Mouse (Mus musculus): ENCODE results near the gene Gm10320. TPM values are rescaled to one million over a fixed set of nuclear protein-coding genes. Genes with fewer than 3 reads are reported as not detected.

Gm10320 gene
- polyA plus RNA-seq, 1 experiment from 2014 or later: 1.3 TPM

GRCm38 (mm10) chr13:98506496-98506895 lies 14.7 kb upstream of the Gm10320 start:
- no peak overlapping the region for H3K9ac ChIP-seq (ENCODE audit: low read length)
- H3K9me3 ChIP-seq (ENCODE audit: control insufficient read depth, low read length): no peaks in the 10 kb centered on the region
- no peak overlapping the region for H3K27ac ChIP-seq (ENCODE audit: low read depth)
- peaks cover 67% of the 10 kb centered on the region for H3K27me3 ChIP-seq (replicated peaks; ENCODE audit: control insufficient read depth, insufficient read depth, low read length)
- no peak overlapping the region for H3K4me2 ChIP-seq (ENCODE audit: low read length)
- DNase-seq (ENCODE audit: low spot score) (no peak), ATAC-seq (replicated peaks; ENCODE audit: low FRiP score, low TSS enrichment, low read depth) (no peak)
- no peak overlapping the region for H3K4me3 ChIP-seq (ENCODE audit: low read depth, low read length)
- WGBS: 23% methylated on average over 4 of the region's 4 CpGs
- no peaks in the 10 kb centered on the region for H3K36me3 ChIP-seq (ENCODE audit: control insufficient read depth, insufficient read depth, low read length)
- peaks cover 22% of the 10 kb centered on the region for H3K4me1 ChIP-seq (replicated peaks; ENCODE audit: control insufficient read depth, insufficient read depth, low read length)

GRCm38 (mm10) chr13:98505989-98506388 lies 14.2 kb upstream of the Gm10320 start:
- Histone ChIP-seq H3K4me3 (ENCODE audit: low read depth, low read length) (no peak overlapping the region), H3K9me3 (ENCODE audit: control insufficient read depth, low read length) (no peaks in the 10 kb centered on the region), H3K4me1 (replicated peaks; ENCODE audit: control insufficient read depth, insufficient read depth, low read length) (peaks cover 22% of the 10 kb centered on the region), H3K4me2 (ENCODE audit: low read length) (no peak overlapping the region), H3K27ac (ENCODE audit: low read depth) (no peak overlapping the region), H3K36me3 (ENCODE audit: control insufficient read depth, insufficient read depth, low read length) (no peaks in the 10 kb centered on the region), H3K27me3 (replicated peaks; ENCODE audit: control insufficient read depth, insufficient read depth, low read length) (peaks cover 73% of the 10 kb centered on the region), H3K9ac (ENCODE audit: low read length) (no peak overlapping the region)
- ATAC-seq (replicated peaks; ENCODE audit: low FRiP score, low TSS enrichment, low read depth) (no peak), DNase-seq (ENCODE audit: low spot score) (no peak)
- 29% methylated on average over 6 of the region's 6 CpGs for WGBS

DNA sequence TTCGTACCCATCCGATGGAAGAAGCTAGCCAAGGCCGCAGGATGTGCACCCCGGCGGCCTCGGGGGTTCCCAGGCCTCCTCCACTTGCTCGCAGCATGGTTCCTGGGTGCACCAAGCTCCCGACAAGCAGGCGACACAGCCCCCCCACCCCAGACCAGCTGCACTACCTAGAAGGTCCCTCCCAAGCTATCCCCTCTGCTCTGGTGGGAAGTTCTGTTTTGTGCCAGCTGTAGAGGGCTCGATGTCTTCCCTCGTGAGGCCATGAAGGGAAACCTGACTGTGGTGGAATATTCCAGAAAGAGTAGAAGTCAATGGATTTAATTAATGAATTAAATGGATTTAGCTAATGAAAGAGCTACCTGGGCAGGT lies 13.7 kb upstream of the Gm10320 start:
- 12% methylated on average over 11 of the region's 11 CpGs for WGBS
- Histone ChIP-seq H3K4me1 (replicated peaks; ENCODE audit: control insufficient read depth, insufficient read depth, low read length) (peaks cover 22% of the 10 kb centered on the region), H3K36me3 (ENCODE audit: control insufficient read depth, insufficient read depth, low read length) (no peaks in the 10 kb centered on the region), H3K9me3 (ENCODE audit: control insufficient read depth, low read length) (no peaks in the 10 kb centered on the region), H3K4me3 (ENCODE audit: low read depth, low read length) (peak overlapping the region; percentile 34; the same call in 1 of the 2 replicates), H3K27ac (ENCODE audit: low read depth) (no peak overlapping the region), H3K4me2 (ENCODE audit: low read length) (peak overlapping the region; percentile 64; the same call in 1 of the 2 replicates), H3K27me3 (replicated peaks; ENCODE audit: control insufficient read depth, insufficient read depth, low read length) (peaks cover 78% of the 10 kb centered on the region), H3K9ac (ENCODE audit: low read length) (no peak overlapping the region)
- ATAC-seq (replicated peaks; ENCODE audit: low FRiP score, low TSS enrichment, low read depth) (no peak), DNase-seq (ENCODE audit: low spot score) (no peak)

- H3K9ac ChIP-seq (ENCODE audit: low read length): peak overlapping the region; percentile 17; the same call in 1 of the 2 replicates
These were observed 13.1 kb upstream of the Gm10320 start for GRCm38 (mm10) chr13:98504661-98505488.

DNA sequence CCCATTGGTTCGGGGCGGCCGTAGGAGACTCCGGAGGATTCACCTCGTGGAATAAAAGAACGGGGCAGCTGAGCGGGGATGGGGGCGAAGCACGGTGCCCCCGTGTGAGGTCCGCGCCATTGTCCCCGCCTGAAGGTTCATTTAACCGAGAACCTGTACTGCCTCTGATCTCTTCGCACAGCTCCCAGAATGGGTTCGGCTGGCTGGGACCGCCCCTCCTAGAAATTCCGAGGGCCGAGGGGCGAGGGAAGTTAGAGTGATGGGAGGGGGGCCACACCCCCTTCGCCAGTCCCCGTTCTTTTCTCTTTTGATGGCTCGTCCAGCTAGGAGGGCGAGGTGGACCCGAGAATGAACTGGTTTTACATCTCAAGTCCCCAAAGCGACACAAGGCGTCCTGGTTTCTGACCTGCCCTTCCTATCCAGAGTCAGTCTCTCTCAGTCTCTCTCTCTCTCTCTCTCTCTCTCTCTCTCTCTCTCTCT lies 12.4 kb upstream of the Gm10320 start:
- Histone ChIP-seq H3K4me1 (replicated peaks; ENCODE audit: control insufficient read depth, insufficient read depth, low read length) (peaks cover 22% of the 10 kb centered on the region), H3K27ac (ENCODE audit: low read depth) (no peak overlapping the region), H3K36me3 (ENCODE audit: control insufficient read depth, insufficient read depth, low read length) (no peaks in the 10 kb centered on the region), H3K9ac (ENCODE audit: low read length) (no peak overlapping the region), H3K27me3 (replicated peaks; ENCODE audit: control insufficient read depth, insufficient read depth, low read length) (peaks cover 90% of the 10 kb centered on the region), H3K4me2 (ENCODE audit: low read length) (peak overlapping the region; percentile 64), H3K4me3 (ENCODE audit: low read depth, low read length) (peak overlapping the region; percentile 34), H3K9me3 (ENCODE audit: control insufficient read depth, low read length) (no peaks in the 10 kb centered on the region)
- under 1% methylated on average over 27 of the region's 27 CpGs for WGBS
- DNase-seq (ENCODE audit: low spot score) (peak; percentile 86), ATAC-seq (replicated peaks; ENCODE audit: low FRiP score, low TSS enrichment, low read depth) (no peak)

More at GRCm38 (mm10) chr13:98504661-98505488, 13.1 kb upstream of the Gm10320 start:
- ATAC-seq (replicated peaks; ENCODE audit: low FRiP score, low TSS enrichment, low read depth) (peak; percentile 74), DNase-seq (ENCODE audit: low spot score) (peak; percentile 79)
- Histone ChIP-seq H3K4me1 (replicated peaks; ENCODE audit: control insufficient read depth, insufficient read depth, low read length) (peaks cover 22% of the 10 kb centered on the region), H3K4me3 (ENCODE audit: low read depth, low read length) (peak overlapping the region; percentile 34), H3K27ac (ENCODE audit: low read depth) (no peak overlapping the region), H3K36me3 (ENCODE audit: control insufficient read depth, insufficient read depth, low read length) (no peaks in the 10 kb centered on the region), H3K27me3 (replicated peaks; ENCODE audit: control insufficient read depth, insufficient read depth, low read length) (peaks cover 84% of the 10 kb centered on the region), H3K9me3 (ENCODE audit: control insufficient read depth, low read length) (no peaks in the 10 kb centered on the region), H3K4me2 (ENCODE audit: low read length) (peak overlapping the region; percentile 64)
- WGBS: under 1% methylated on average over 50 of the region's 51 CpGs

GRCm38 (mm10) chr13:98503601-98504000 lies 11.8 kb upstream of the Gm10320 start:
- Histone ChIP-seq H3K9ac (ENCODE audit: low read length) (no peak overlapping the region), H3K9me3 (ENCODE audit: control insufficient read depth, low read length) (no peaks in the 10 kb centered on the region), H3K27ac (ENCODE audit: low read depth) (no peak overlapping the region), H3K4me1 (replicated peaks; ENCODE audit: control insufficient read depth, insufficient read depth, low read length) (peaks cover 22% of the 10 kb centered on the region), H3K36me3 (ENCODE audit: control insufficient read depth, insufficient read depth, low read length) (no peaks in the 10 kb centered on the region), H3K27me3 (replicated peaks; ENCODE audit: control insufficient read depth, insufficient read depth, low read length) (peaks cover 92% of the 10 kb centered on the region), H3K4me3 (ENCODE audit: low read depth, low read length) (no peak overlapping the region), H3K4me2 (ENCODE audit: low read length) (peak overlapping the region; percentile 64)
- ATAC-seq (replicated peaks; ENCODE audit: low FRiP score, low TSS enrichment, low read depth) (no peak), DNase-seq (ENCODE audit: low spot score) (no peak)
- WGBS: 3% methylated on average over 8 of the region's 8 CpGs

GRCm38 (mm10) chr13:98502813-98503341 lies 11.1 kb upstream of the Gm10320 start:
- peak overlapping the region; percentile 44 for H3K4me2 ChIP-seq (ENCODE audit: low read length)
- no peaks in the 10 kb centered on the region for H3K36me3 ChIP-seq (ENCODE audit: control insufficient read depth, insufficient read depth, low read length)
- 1% methylated on average over 27 of the region's 27 CpGs for WGBS
- 0 out of 2 replicates have a peak overlapping the region, but pooled peaks have one; percentile 15 for H3K9ac ChIP-seq (ENCODE audit: low read length)
- ATAC-seq (replicated peaks; ENCODE audit: low FRiP score, low TSS enrichment, low read depth) (no peak), DNase-seq (ENCODE audit: low spot score) (peak; percentile 88)
- no peak overlapping the region for H3K27ac ChIP-seq (ENCODE audit: low read depth)
- H3K27me3 ChIP-seq (replicated peaks; ENCODE audit: control insufficient read depth, insufficient read depth, low read length): peaks cover 84% of the 10 kb centered on the region
- no peaks in the 10 kb centered on the region for H3K9me3 ChIP-seq (ENCODE audit: control insufficient read depth, low read length)
- H3K4me3 ChIP-seq (ENCODE audit: low read depth, low read length): peak overlapping the region; percentile 17; the same call in 1 of the 2 replicates
- peaks cover 22% of the 10 kb centered on the region for H3K4me1 ChIP-seq (replicated peaks; ENCODE audit: control insufficient read depth, insufficient read depth, low read length)

DNA sequence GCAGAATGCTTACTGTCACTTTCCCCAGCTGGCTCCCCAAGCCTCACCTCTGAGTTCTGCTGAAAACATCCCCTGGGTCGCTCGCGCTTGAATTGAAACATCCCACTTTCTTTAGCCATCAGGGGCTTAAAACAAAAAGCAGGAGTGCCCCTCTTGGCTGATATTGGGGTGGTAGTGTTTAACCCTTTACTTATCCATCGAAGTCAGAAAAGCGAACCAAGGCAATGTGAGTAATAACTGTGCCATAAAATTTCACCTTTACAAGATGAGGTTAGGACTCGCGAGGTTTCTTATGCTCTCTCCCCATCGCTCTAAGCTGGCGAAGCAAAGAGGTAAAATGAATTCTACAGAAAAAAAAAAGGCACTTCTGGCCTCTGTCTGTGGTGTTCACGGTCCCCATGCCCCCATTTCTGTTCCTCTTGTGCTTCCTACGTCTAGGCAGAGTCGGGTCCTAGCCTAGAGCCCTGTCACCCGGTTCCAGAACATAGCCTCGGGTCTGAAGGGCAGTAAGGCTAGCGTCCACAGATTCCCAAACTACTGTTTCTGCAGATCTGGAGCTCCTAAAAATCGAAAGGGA lies 10.5 kb upstream of the Gm10320 start:
- peaks cover 79% of the 10 kb centered on the region for H3K27me3 ChIP-seq (replicated peaks; ENCODE audit: control insufficient read depth, insufficient read depth, low read length)
- 1% methylated on average over 16 of the region's 16 CpGs for WGBS
- H3K4me3 ChIP-seq (ENCODE audit: low read depth, low read length): peak overlapping the region; percentile 17; the same call in 1 of the 2 replicates
- peaks cover 22% of the 10 kb centered on the region for H3K4me1 ChIP-seq (replicated peaks; ENCODE audit: control insufficient read depth, insufficient read depth, low read length)
- H3K9ac ChIP-seq (ENCODE audit: low read length): no peak overlapping the region
- H3K27ac ChIP-seq (ENCODE audit: low read depth): no peak overlapping the region
- no peaks in the 10 kb centered on the region for H3K9me3 ChIP-seq (ENCODE audit: control insufficient read depth, low read length)
- H3K4me2 ChIP-seq (ENCODE audit: low read length): peak overlapping the region; percentile 44
- ATAC-seq (replicated peaks; ENCODE audit: low FRiP score, low TSS enrichment, low read depth) (no peak), DNase-seq (ENCODE audit: low spot score) (peak; percentile 84)
- no peaks in the 10 kb centered on the region for H3K36me3 ChIP-seq (ENCODE audit: control insufficient read depth, insufficient read depth, low read length)

Measured in intestine, embryonic 14.5 days (tissue).